Mouse (Mus musculus) stomach, postnatal 0 days (tissue): ENCODE measurements at regions not wholly inside any gene's neighbourhood (a gene's known extent, or its start where the extent isn't known, plus 50 kb on each side); places are given as distances from the start of the nearest gene placed in this dataset.

Experiments used
- ATAC-seq: fragments of 200-750 bp; cut with Nextera tagmentation; 2 replicates; pipeline ENCODE4 v1.8.0; 2017; ENCODE audit not compliant: low FRiP score, low TSS enrichment
- DNase-seq: peaks from one replicate; pipeline ENCODE4 v3.0.0-alpha.2; 2016; ENCODE audit warnings: low spot score
- H3K27ac ChIP-seq: fragments of 300-500 bp; sonication (generic); replicated peaks from 2 replicates; pipeline ENCODE4 v1.5.1; 2014; ENCODE audit warnings: mild to moderate bottlenecking, control low read depth
- H3K27me3 ChIP-seq: fragments of 300-500 bp; sonication (generic); 2 replicates; pipeline ENCODE4 v1.6.1; 2014; ENCODE audit warnings: low read length; ENCODE audit not compliant: control insufficient read depth, insufficient read depth
- H3K36me3 ChIP-seq: fragments of 300-500 bp; sonication (generic); 2 replicates; pipeline ENCODE4 v1.6.1; 2014; ENCODE audit warnings: low read length, mixed read lengths; ENCODE audit not compliant: control insufficient read depth, insufficient read depth
- H3K4me1 ChIP-seq: fragments of 300-500 bp; sonication (generic); replicated peaks from 2 replicates; pipeline ENCODE4 v1.6.1; 2014; ENCODE audit warnings: antibody characterized with exemption; ENCODE audit not compliant: control insufficient read depth, insufficient read depth
- H3K4me2 ChIP-seq: fragments of 300-500 bp; sonication (generic); replicated peaks from 2 replicates; pipeline ENCODE4 v1.6.1; 2014; ENCODE audit warnings: low read depth, mild to moderate bottlenecking, control low read depth, moderate library complexity
- H3K4me3 ChIP-seq: fragments of 300-500 bp; sonication (generic); 2 replicates; pipeline ENCODE4 v1.5.1; 2014; ENCODE audit warnings: low read depth, low read length, control low read depth
- H3K9ac ChIP-seq: fragments of 300-500 bp; sonication (generic); 2 replicates; pipeline ENCODE4 v1.6.1; 2014; ENCODE audit warnings: mild to moderate bottlenecking, low read length, control low read depth, mixed read lengths
- H3K9me3 ChIP-seq: fragments of 300-500 bp; sonication (generic); 2 replicates; pipeline ENCODE4 v1.6.1; 2016; ENCODE audit warnings: low read length; ENCODE audit not compliant: control insufficient read depth
- CTCF ChIP-seq: IDR thresholded peaks from 2 replicates; pipeline ENCODE4 v1.5.1; 2016; ENCODE audit warnings: antibody characterized with exemption, low read depth, mild to moderate bottlenecking, moderate library complexity
- EP300 ChIP-seq: optimal IDR thresholded peaks from 2 replicates; pipeline ENCODE3; 2016; ENCODE audit warnings: antibody characterized with exemption
- WGBS: fragments of 180-500 bp; shearing (Covaris S2); extraction: QIAGEN DNeasy Blood & Tissue Kit; methylation state at CpG from one replicate; pipeline ENCODE4 v1.1.7; 2014; 5-methylcytosine and 5-hydroxymethylcytosine counted together

GRCm38 (mm10) chr7:133286836-133287235 is 162.7 kb upstream of the Ctbp2 start:
- H3K36me3 ChIP-seq, result no peaks in the 10 kb centered on the region
- ATAC-seq (no peak), DNase-seq (no peak)
- no peaks in the 10 kb centered on the region for H3K9me3 ChIP-seq
- no peak overlapping the region for H3K27ac ChIP-seq
- no peaks in the 10 kb centered on the region for H3K4me1 ChIP-seq
- H3K9ac ChIP-seq, result no peak overlapping the region
- WGBS, result 87% methylated on average over 7 of the region's 7 CpGs
- no peaks in the 10 kb centered on the region for H3K27me3 ChIP-seq
- no peak overlapping the region for H3K4me3 ChIP-seq
- no peak overlapping the region for H3K4me2 ChIP-seq
- no peak for TF ChIP-seq CTCF
- no peak for TF ChIP-seq EP300

- no peak overlapping the region for H3K9ac ChIP-seq
- DNase-seq (no peak), ATAC-seq (no peak)
- H3K9me3 ChIP-seq, result no peaks in the 10 kb centered on the region
- no peak overlapping the region for H3K27ac ChIP-seq
- H3K4me2 ChIP-seq, result no peak overlapping the region
- H3K4me3 ChIP-seq, result no peak overlapping the region
- no peaks in the 10 kb centered on the region for H3K27me3 ChIP-seq
- H3K36me3 ChIP-seq, result no peaks in the 10 kb centered on the region
- H3K4me1 ChIP-seq, result no peaks in the 10 kb centered on the region
- WGBS, result 88% methylated on average over 5 of the region's 5 CpGs
- no peak for TF ChIP-seq CTCF
- TF ChIP-seq EP300, result no peak
Measured at GRCm38 (mm10) chr7:133286216-133286615, 162.1 kb upstream of the Ctbp2 start.

- Histone ChIP-seq H3K36me3 (no peaks in the 10 kb centered on the region), H3K9me3 (no peaks in the 10 kb centered on the region), H3K9ac (no peak overlapping the region), H3K4me1 (no peaks in the 10 kb centered on the region), H3K27ac (no peak overlapping the region), H3K27me3 (no peaks in the 10 kb centered on the region), H3K4me3 (no peak overlapping the region), H3K4me2 (no peak overlapping the region)
- no peak for ATAC-seq
- WGBS, result 43% methylated on average over 5 of the region's 5 CpGs
- DNase-seq, result no peak
- TF ChIP-seq CTCF (no peak), EP300 (no peak)
Measured at GRCm38 (mm10) chr7:133262161-133262560, 138.0 kb upstream of the Ctbp2 start.

- TF ChIP-seq CTCF (no peak), EP300 (no peak)
- WGBS, result 79% methylated on average over 7 of the region's 7 CpGs
- DNase-seq, result no peak
- no peaks in the 10 kb centered on the region for H3K4me1 ChIP-seq
- no peaks in the 10 kb centered on the region for H3K27me3 ChIP-seq
- no peak overlapping the region for H3K27ac ChIP-seq
- no peaks in the 10 kb centered on the region for H3K9me3 ChIP-seq
- no peak overlapping the region for H3K4me2 ChIP-seq
- H3K4me3 ChIP-seq, result no peak overlapping the region
- H3K36me3 ChIP-seq, result no peaks in the 10 kb centered on the region
- ATAC-seq, result no peak
- H3K9ac ChIP-seq, result no peak overlapping the region
Measured at GRCm38 (mm10) chr7:133259143-133259542, 135.0 kb upstream of the Ctbp2 start.

GRCm38 (mm10) chr7:133256831-133257230 is 132.7 kb upstream of the Ctbp2 start:
- Histone ChIP-seq H3K9ac (no peak overlapping the region), H3K4me1 (no peaks in the 10 kb centered on the region), H3K9me3 (no peaks in the 10 kb centered on the region), H3K4me2 (no peak overlapping the region), H3K36me3 (no peaks in the 10 kb centered on the region), H3K27ac (no peak overlapping the region), H3K27me3 (no peaks in the 10 kb centered on the region), H3K4me3 (no peak overlapping the region)
- no peak for DNase-seq
- 50% methylated on average over 5 of the region's 5 CpGs for WGBS
- ATAC-seq, result no peak
- no peak for TF ChIP-seq CTCF
- no peak for TF ChIP-seq EP300

GRCm38 (mm10) chr7:133244601-133245000 is 120.4 kb upstream of the Ctbp2 start:
- peak overlapping the region; percentile 27; the same call in 1 of the 2 replicates for H3K4me2 ChIP-seq
- no peaks in the 10 kb centered on the region for H3K36me3 ChIP-seq
- no peak overlapping the region for H3K27ac ChIP-seq
- ATAC-seq, result no peak
- no peak overlapping the region for H3K9ac ChIP-seq
- H3K9me3 ChIP-seq, result no peaks in the 10 kb centered on the region
- 15% methylated on average over 11 of the region's 11 CpGs for WGBS
- no peaks in the 10 kb centered on the region for H3K27me3 ChIP-seq
- no peaks in the 10 kb centered on the region for H3K4me1 ChIP-seq
- no peak for TF ChIP-seq CTCF
- no peak for TF ChIP-seq EP300
- no peak overlapping the region for H3K4me3 ChIP-seq
- DNase-seq, result no peak

GRCm38 (mm10) chr7:133234326-133234725 is 110.2 kb upstream of the Ctbp2 start:
- WGBS, result 76% methylated on average over 5 of the region's 5 CpGs
- Histone ChIP-seq H3K4me2 (no peak overlapping the region), H3K27me3 (no peaks in the 10 kb centered on the region), H3K36me3 (no peaks in the 10 kb centered on the region), H3K4me1 (no peaks in the 10 kb centered on the region), H3K4me3 (no peak overlapping the region), H3K9ac (no peak overlapping the region), H3K27ac (no peak overlapping the region), H3K9me3 (no peaks in the 10 kb centered on the region)
- TF ChIP-seq EP300, result no peak
- TF ChIP-seq CTCF, result no peak
- ATAC-seq (no peak), DNase-seq (no peak)
